Mouse (Mus musculus) left cerebral cortex, adult 11 months (tissue): ENCODE results near the gene Stum.

Experiments
- DNase-seq: peaks from one replicate; pipeline ENCODE4 v3.0.0; 2022; ENCODE audit warnings: low spot score

The Stum gene

GRCm38 (mm10) chr1:180499766-180500165 lies 16.5 kb upstream of the Stum start:
- DNase-seq = no peak

- no peak for DNase-seq
Measured at GRCm38 (mm10) chr1:180492777-180493176, 9.5 kb upstream of the Stum start.

- DNase-seq = no peak
Measured at GRCm38 (mm10) chr1:180485346-180485745, 2.0 kb upstream of the Stum start.

- DNase-seq = no peak
Measured at GRCm38 (mm10) chr1:180482840-180483398, 385 bp downstream of the Stum start.

- DNase-seq = no peak
Measured at GRCm38 (mm10) chr1:180481956-180482355, 1.3 kb downstream of the Stum start.

GRCm38 (mm10) chr1:180481331-180481730 lies 2.0 kb downstream of the Stum start:
- no peak for DNase-seq

- DNase-seq = no peak
Measured at GRCm38 (mm10) chr1:180480325-180480724, 3.0 kb downstream of the Stum start.

GRCm38 (mm10) chr1:180473566-180473965 lies 9.7 kb downstream of the Stum start:
- no peak for DNase-seq

GRCm38 (mm10) chr1:180468004-180468403 lies 15.3 kb downstream of the Stum start:
- no peak for DNase-seq

GRCm38 (mm10) chr1:180465620-180466019 lies 17.7 kb downstream of the Stum start:
- DNase-seq = no peak

GRCm38 (mm10) chr1:180464357-180464756 lies 18.9 kb downstream of the Stum start:
- no peak for DNase-seq

GRCm38 (mm10) chr1:180462983-180463475 lies 20.3 kb downstream of the Stum start:
- DNase-seq = no peak

- DNase-seq = no peak
Measured at GRCm38 (mm10) chr1:180462396-180462795, 20.9 kb downstream of the Stum start.

GRCm38 (mm10) chr1:180460721-180461120 lies 22.6 kb downstream of the Stum start:
- DNase-seq = no peak

GRCm38 (mm10) chr1:180458680-180459079 lies 24.6 kb downstream of the Stum start:
- DNase-seq = no peak

- DNase-seq = no peak
Measured at GRCm38 (mm10) chr1:180458274-180458673, 25.0 kb downstream of the Stum start.

- no peak for DNase-seq
Measured at GRCm38 (mm10) chr1:180449641-180450040, 33.7 kb downstream of the Stum start.

- no peak for DNase-seq
Measured at GRCm38 (mm10) chr1:180444411-180444810, 38.9 kb downstream of the Stum start.

- DNase-seq = no peak
Measured at GRCm38 (mm10) chr1:180439496-180439895, 43.8 kb downstream of the Stum start.

- DNase-seq = no peak
Measured at GRCm38 (mm10) chr1:180434925-180435324, 48.4 kb downstream of the Stum start.

GRCm38 (mm10) chr1:180433796-180434566 lies 49.3 kb downstream of the Stum start:
- no peak for DNase-seq

GRCm38 (mm10) chr1:180433098-180433538 lies 50.2 kb downstream of the Stum start:
- no peak for DNase-seq

GRCm38 (mm10) chr1:180431833-180432232 lies 51.5 kb downstream of the Stum start:
- DNase-seq = no peak

- DNase-seq = no peak
Measured at GRCm38 (mm10) chr1:180429819-180430218, 53.5 kb downstream of the Stum start.
